Mouse (Mus musculus) spleen, adult 12 weeks (tissue): ENCODE data around the gene R3hdm2.

Source experiments
- DNase-seq: peaks from one replicate; pipeline ENCODE4 v3.0.0; 2022; ENCODE audit warnings: low spot score

The R3hdm2 gene

GRCm38 (mm10) chr10:127425794-127426193, 45.7 kb downstream of the R3hdm2 start:
- DNase-seq, result no peak

DNA sequence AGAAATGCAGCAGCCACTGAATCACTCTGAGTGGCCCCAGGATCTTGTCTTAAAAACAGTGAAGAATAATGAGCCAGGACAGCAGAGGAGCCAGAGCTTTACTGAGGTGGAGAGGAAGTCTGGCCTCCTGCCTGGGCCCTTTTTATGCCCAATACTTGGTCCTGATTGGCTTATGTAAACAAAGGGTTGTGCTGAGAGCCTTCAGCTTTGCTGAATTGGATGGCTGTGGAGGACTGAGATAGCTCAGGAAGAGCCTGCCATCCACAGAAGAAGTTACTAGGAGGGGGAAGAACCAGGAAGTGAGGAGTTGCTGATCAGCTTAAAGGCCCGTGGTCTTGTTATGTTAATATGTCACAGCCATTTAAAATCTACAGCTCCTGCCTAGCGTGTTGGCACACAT, 46.5 kb downstream of the R3hdm2 start:
- no peak for DNase-seq

- DNase-seq, result no peak
Measured at GRCm38 (mm10) chr10:127427107-127427506, 47.0 kb downstream of the R3hdm2 start.

DNA sequence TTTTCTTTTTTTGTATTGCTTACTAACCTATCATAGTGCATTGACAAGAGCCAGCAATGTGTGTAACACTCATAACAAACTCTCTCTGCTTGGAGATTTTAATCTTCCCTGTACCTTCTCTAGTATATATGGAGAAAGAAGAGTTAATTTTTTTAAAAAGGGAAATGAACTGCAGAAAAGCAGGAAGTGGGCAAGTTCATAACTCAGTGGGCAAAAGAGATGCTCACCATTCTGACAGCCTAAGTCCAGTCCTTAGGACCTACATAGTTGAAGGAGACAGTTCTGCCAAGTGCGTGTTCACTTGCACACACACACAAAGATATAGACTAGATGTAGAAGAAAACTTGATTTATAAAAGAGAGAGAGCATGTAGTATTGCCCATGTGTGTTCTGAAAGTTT, 47.9 kb downstream of the R3hdm2 start:
- DNase-seq, result no peak

GRCm38 (mm10) chr10:127429538-127429937, 49.4 kb downstream of the R3hdm2 start:
- DNase-seq, result no peak

- DNase-seq, result no peak
Measured at GRCm38 (mm10) chr10:127432466-127432865, 52.3 kb downstream of the R3hdm2 start.

GRCm38 (mm10) chr10:127437354-127438113, 57.4 kb downstream of the R3hdm2 start:
- no peak for DNase-seq

- DNase-seq, result no peak
Measured at GRCm38 (mm10) chr10:127453701-127454100, 73.6 kb downstream of the R3hdm2 start.

DNA sequence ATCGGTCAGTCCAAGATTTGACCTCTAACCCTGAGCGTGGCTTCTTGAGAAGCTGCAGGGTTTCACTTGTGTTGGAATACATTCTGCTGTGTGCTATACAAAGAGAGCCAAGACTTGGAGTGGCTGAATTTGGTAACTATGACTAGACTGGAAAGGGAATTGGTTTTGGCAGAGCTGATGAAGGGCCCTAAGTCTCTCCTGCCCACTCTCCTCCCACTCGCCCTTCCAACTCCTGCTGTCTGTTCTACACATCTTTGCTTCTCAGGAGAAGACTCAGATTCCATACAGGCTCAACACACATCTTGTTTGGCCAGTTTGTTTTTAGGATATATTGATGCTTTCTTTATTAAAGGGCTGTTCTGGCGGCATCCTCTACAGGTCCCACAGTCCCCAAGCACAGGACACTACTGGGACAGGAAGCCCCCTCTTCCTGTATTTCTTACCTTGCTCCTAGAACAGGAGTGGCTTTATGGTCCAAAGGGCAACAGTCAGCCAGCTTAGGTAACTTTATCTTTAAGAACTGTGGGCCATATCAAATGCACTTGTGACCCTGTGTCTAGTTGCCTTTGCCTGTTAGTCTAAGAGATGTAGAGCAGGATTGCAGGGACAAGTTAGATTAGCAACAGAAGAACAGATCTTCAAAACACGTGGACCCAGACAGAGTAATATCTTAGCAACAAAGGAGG, 82.4 kb downstream of the R3hdm2 start:
- DNase-seq, result no peak

DNA sequence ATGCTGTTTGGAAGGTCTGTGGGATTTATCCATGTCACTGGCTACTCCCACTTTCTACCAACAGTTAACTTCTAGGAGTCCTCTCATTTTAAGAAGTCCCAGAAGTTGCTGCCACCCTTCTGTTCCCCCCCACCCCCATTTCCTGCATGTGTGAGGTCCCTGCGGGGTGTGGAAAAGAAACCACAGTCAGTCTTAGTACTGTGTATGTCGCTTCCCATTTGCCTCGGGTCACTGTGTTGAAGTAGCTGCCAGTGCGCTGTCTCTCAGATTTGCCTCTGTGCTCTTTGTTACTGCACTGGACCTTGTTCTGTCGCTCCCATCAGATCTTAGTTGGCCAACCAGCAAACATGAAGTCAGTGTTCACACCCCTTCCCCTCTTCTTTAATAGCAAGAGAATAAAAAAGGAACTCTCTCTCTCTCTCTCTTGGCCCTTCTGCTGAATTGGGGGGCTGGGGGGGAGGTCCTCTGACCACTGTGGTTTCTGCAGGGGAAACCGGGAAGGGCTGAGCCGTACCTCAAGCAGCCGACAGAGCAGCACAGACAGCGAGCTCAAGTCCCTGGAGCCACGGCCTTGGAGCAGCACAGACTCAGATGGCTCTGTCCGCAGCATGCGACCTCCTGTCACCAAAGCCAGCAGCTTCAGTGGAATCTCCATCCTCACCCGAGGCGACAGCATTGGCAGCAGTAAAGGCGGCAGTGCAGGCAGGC, 91.3 kb downstream of the R3hdm2 start:
- no peak for DNase-seq

DNA sequence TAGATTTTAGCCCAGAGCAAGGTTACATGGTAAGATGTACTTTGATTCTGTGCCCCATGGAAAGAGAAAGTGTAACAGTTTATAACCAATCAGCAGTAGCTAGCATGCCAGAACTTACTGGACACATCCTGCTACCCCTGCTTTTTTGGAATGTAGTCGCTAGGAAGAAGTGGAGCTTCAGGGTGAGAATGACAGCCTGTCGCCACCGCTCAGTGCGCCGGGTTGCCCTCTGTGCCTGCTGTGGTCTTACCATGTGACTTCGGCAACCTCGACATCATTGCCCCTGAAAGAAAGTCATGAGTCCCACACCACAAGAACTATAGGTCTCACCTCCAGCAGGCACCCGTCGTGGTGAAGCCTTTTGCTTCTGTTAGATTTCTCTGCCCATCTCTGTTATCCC, 92.6 kb downstream of the R3hdm2 start:
- no peak for DNase-seq

DNA sequence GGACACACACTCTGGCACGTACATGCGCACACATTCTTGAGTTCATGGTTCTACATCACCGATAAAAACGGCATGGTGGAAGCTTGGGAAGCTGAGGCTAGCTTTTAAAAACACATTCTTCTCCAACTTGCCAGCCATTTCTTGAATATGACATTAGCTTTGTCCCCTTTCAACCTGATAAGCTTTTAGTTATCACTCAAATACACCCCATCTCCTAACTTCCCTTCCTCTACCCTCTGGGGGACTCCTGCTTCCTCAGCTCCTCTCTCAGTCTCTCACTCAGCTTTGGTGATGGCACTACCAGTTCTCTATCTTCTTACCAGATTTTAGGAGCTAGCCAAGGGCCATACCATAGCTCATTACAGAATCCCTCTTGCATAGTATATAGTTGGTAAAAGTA, 95.0 kb downstream of the R3hdm2 start:
- DNase-seq, result no peak

GRCm38 (mm10) chr10:127476541-127476940, 96.4 kb downstream of the R3hdm2 start:
- no peak for DNase-seq

DNA sequence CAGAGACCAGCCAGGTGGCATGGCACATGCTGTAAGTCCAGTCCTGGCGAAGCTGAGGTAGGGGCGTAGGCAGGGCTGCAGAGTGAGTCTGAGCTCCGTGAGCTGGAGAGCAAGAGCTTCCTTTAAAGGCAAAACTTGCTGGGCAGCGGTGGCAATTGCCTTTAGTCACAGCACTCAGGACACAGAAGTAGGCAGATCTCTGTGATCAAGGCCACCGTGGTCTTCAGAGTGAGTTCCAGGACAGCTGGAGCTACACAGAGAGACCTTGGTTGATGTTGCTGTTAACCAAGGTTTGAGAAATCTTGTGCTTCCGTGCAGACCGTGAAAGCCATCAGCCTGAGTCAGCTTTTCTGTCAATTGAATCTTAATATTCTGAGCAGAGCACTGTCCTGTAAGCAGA, 97.2 kb downstream of the R3hdm2 start:
- no peak for DNase-seq

- no peak for DNase-seq
Measured at GRCm38 (mm10) chr10:127479131-127479530, 99.0 kb downstream of the R3hdm2 start.

DNA sequence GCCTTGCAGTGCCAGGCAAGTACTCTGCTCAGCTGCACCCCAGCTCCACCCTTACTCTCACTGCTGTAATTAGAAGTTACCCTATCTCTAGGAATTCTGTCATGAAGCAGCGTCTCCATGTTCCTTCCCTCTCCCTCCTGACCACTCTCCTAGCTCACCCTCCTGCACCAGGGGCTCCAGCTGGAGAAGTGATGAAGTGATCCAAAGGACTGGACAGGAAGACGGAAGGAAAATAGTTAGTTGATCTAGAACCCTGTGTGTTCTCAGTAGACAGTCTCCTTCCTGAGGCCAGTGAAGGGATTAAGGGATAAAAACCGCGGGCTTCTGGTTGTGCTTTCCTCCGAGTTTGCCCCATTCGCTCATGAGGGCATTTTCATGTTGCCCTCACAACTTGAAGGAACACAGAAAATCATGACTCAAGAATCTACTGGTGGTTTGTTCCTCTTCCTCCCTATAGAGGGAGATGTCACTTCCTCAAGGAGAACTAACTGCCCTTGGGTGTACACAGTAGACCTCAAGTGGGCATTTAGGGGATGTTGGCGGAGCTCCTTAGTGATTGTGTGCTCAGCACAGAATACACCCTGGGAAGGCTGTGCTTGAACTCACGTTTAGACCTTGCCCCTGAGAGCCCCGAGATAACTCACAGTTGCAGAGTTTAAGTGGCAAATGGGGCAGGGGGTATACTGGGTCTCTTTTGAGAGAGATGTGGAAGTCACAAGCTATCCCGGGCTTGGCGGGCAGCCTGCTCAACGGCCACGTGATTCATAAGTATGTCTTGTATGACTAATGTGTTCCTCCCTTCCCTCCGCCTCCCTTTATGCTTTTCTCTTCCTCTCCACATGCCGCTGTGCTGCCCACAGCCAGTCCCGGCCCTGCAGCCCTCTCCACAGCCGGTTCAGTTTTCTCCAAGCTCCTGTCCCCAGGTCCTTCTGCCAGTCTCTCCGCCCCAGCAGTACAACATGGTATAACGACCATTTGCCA, 101.0 kb downstream of the R3hdm2 start:
- no peak for DNase-seq

- no peak for DNase-seq
Measured at GRCm38 (mm10) chr10:127485235-127485634, 105.1 kb downstream of the R3hdm2 start.

DNA sequence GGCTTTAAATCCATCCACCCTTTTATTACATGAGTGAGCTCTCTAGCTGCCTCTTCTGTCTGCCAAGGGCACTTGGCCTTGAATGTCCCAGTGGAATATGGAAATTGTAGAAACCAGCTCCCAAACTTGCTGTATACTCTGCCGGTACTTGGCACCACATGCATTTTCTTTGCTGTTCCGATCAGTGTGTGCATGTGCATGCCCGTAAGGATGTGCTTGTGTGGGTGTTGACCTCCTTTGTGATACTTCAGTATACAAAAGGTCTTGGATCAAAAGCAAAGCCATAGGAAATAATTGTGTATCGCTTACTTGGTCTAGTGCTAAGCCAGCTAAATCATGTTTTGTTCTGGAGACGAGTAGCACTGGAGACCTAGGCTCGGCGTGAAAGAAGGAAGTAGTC, 108.7 kb downstream of the R3hdm2 start:
- DNase-seq, result no peak

- DNase-seq, result no peak
Measured at GRCm38 (mm10) chr10:127490160-127491127, 110.3 kb downstream of the R3hdm2 start.

- no peak for DNase-seq
Measured at GRCm38 (mm10) chr10:127491128-127491512, 111.0 kb downstream of the R3hdm2 start.

GRCm38 (mm10) chr10:127492118-127492517, 112.0 kb downstream of the R3hdm2 start:
- no peak for DNase-seq
